Mouse (Mus musculus) G1E (cell line): Measurements from ENCODE around the gene Csf1. TPM values are rescaled to one million over a fixed set of nuclear protein-coding genes. Genes with fewer than 3 reads are reported as not detected.

Experiments used
- ATAC-seq: 2 replicates; pipeline ENCODE4 v1.8.0; 2016; ENCODE audit warnings: mild to moderate bottlenecking; ENCODE audit not compliant: insufficient number of reproducible peaks, poor library complexity, low FRiP score, severe bottlenecking; ENCODE audit errors: extremely low read depth
- DNase-seq: peaks from one replicate; pipeline ENCODE4 v3.0.0; 2012; ENCODE audit warnings: low spot score
- H3K27me3 ChIP-seq: 2 replicates; pipeline ENCODE4 v1.6.1; 2012; ENCODE audit warnings: mild to moderate bottlenecking, low read length, inconsistent platforms; ENCODE audit not compliant: insufficient read depth
- H3K36me3 ChIP-seq: replicated peaks from 2 replicates; pipeline ENCODE3; 2012; ENCODE audit warnings: mild to moderate bottlenecking, inconsistent platforms
- H3K4me1 ChIP-seq: 2 replicates; pipeline ENCODE4 v1.6.1; 2012; ENCODE audit warnings: low read depth, low read length, inconsistent platforms, mixed read lengths; ENCODE audit not compliant: insufficient read depth
- H3K4me3 ChIP-seq: 2 replicates; pipeline ENCODE4 v1.5.1; 2012; ENCODE audit warnings: low read depth, mild to moderate bottlenecking, inconsistent platforms, low read length, moderate library complexity, mixed read lengths
- H3K9me3 ChIP-seq: replicated peaks from 2 replicates; pipeline ENCODE4 v1.6.1; 2012; ENCODE audit warnings: inconsistent platforms
- CTCF ChIP-seq: IDR thresholded peaks from 2 replicates; pipeline ENCODE4 v1.5.1; 2012; ENCODE audit warnings: low read depth, low read length, inconsistent platforms, mixed read lengths
- GATA1 ChIP-seq: IDR thresholded peaks from 2 replicates; pipeline ENCODE4 v1.6.1; 2012; ENCODE audit warnings: borderline replicate concordance, low read length, inconsistent platforms, mixed read lengths
- GATA2 ChIP-seq: IDR thresholded peaks from 2 replicates; pipeline ENCODE4 v1.6.1; 2012; ENCODE audit warnings: low read depth, low read length, inconsistent platforms, borderline replicate concordance
- POLR2AphosphoS5 ChIP-seq: IDR thresholded peaks from 2 replicates; pipeline ENCODE4 v1.6.1; 2012; ENCODE audit warnings: low read depth, low read length, inconsistent platforms; ENCODE audit not compliant: insufficient replicate concordance
- TAL1 ChIP-seq: conservative IDR thresholded peaks from 2 replicates; pipeline ENCODE4 v1.6.1; 2012; ENCODE audit warnings: low read depth, low read length, inconsistent platforms, mixed read lengths
- polyA plus RNA-seq: library from polyadenylated mRNA; stranded (reverse); fragments of >175 nt; gene quantifications from 2 replicates; pipeline ENCODE4 v1.2.3, GENCODE M21; 2012
- total RNA-seq, 2 experiments: library from RNA; stranded (forward) in 1 of 2; stranded (reverse) in 1 of 2; fragments of 200-1000 nt in 1 of 2; fragments of >200 nt in 1 of 2; fragmentation: Nextera tagmentation in 1 of 2; gene quantifications; 2 replicates each; pipeline ENCODE4 v1.2.3; 2014 to 2017

Csf1 gene
- total and polyA plus RNA-seq, 3 experiments = 0.03 to 0.11 TPM; not detected in 1

DNA sequence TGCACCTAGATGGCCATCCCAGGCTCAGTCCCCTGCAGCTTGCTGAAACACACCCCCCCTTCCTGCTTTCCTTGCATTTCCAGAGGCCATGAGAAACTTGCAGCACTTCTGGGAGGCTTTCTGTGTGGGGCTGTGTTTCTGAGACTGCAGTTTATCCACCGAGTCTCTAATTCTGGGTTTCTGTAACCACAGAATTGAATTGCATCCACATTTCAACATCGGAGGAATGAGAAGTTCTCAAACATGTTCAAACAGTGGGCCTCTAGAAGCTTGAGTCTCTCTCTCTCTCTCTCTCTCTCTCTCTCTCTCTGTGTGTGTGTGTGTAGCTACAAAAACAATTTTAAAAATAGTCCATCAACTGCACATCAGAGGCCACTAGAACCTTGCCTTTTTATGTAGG lies 9.4 kb upstream of the Csf1 start:
- H3K9me3 ChIP-seq = no peaks in the 10 kb centered on the region
- no peak for ATAC-seq
- H3K4me3 ChIP-seq = no peak overlapping the region
- no peak for DNase-seq
- no peaks in the 10 kb centered on the region for H3K36me3 ChIP-seq
- H3K4me1 ChIP-seq = no peaks in the 10 kb centered on the region
- TF ChIP-seq POLR2AphosphoS5 (no peak), GATA1 (no peak), CTCF (no peak), TAL1 (no peak), GATA2 (no peak)
- H3K27me3 ChIP-seq = peaks cover 53% of the 10 kb centered on the region

- DNase-seq = no peak
- TF ChIP-seq GATA1 = no peak
- no peak for TF ChIP-seq TAL1
- no peak for TF ChIP-seq CTCF
- no peak for TF ChIP-seq POLR2AphosphoS5
- no peak for TF ChIP-seq GATA2
- Histone ChIP-seq H3K9me3 (no peaks in the 10 kb centered on the region), H3K4me1 (no peaks in the 10 kb centered on the region), H3K36me3 (no peaks in the 10 kb centered on the region), H3K4me3 (no peak overlapping the region), H3K27me3 (peaks cover 46% of the 10 kb centered on the region)
- no peak for ATAC-seq
These were observed 8.1 kb upstream of the Csf1 start for GRCm38 (mm10) chr3:107768104-107768989.

- H3K4me3 ChIP-seq = no peak overlapping the region
- H3K9me3 ChIP-seq = no peaks in the 10 kb centered on the region
- ATAC-seq (no peak), DNase-seq (no peak)
- TF ChIP-seq GATA1 (no peak), POLR2AphosphoS5 (no peak)
- H3K4me1 ChIP-seq = no peaks in the 10 kb centered on the region
- no peaks in the 10 kb centered on the region for H3K36me3 ChIP-seq
- H3K27me3 ChIP-seq = peaks cover 36% of the 10 kb centered on the region
These were observed 6.5 kb upstream of the Csf1 start for GRCm38 (mm10) chr3:107766804-107767203.

DNA sequence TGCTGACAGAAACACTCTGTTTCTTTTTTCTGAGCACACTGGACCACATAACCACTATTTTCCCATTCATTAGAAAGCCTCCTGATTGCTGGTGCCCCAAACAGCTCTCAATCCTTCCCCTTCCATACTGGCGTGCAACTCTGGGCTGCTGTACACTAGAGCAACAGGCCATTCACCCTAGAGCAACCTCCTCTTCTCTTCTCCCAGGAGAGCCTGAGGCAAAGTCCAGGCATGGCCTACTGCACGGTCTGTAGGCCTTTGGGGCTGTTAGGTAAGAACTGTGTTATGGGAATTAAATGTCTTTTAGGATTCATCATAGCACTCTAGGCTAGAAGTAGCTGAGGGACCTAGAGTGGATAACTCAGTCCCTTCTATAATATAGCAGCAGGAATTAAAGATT lies 5.7 kb upstream of the Csf1 start:
- no peak for TF ChIP-seq GATA2
- TF ChIP-seq TAL1 = no peak
- TF ChIP-seq GATA1 = no peak
- TF ChIP-seq POLR2AphosphoS5 = no peak
- no peak for TF ChIP-seq CTCF
- no peak for ATAC-seq
- H3K27me3 ChIP-seq = peaks cover 36% of the 10 kb centered on the region
- no peak for DNase-seq
- no peaks in the 10 kb centered on the region for H3K4me1 ChIP-seq
- H3K36me3 ChIP-seq = no peaks in the 10 kb centered on the region
- no peaks in the 10 kb centered on the region for H3K9me3 ChIP-seq
- H3K4me3 ChIP-seq = no peak overlapping the region

- ATAC-seq (no peak), DNase-seq (no peak)
- no peaks in the 10 kb centered on the region for H3K9me3 ChIP-seq
- no peak for TF ChIP-seq CTCF
- no peak for TF ChIP-seq TAL1
- no peak for TF ChIP-seq GATA2
- TF ChIP-seq POLR2AphosphoS5 = no peak
- no peak for TF ChIP-seq GATA1
- 0 out of 2 replicates have a peak, but pooled peaks cover 3% of the 10 kb centered on the region for H3K4me1 ChIP-seq
- no peaks in the 10 kb centered on the region for H3K36me3 ChIP-seq
- peaks cover 43% of the 10 kb centered on the region for H3K27me3 ChIP-seq
- no peak overlapping the region for H3K4me3 ChIP-seq
These were observed 3.3 kb upstream of the Csf1 start for GRCm38 (mm10) chr3:107763552-107763951.

DNA sequence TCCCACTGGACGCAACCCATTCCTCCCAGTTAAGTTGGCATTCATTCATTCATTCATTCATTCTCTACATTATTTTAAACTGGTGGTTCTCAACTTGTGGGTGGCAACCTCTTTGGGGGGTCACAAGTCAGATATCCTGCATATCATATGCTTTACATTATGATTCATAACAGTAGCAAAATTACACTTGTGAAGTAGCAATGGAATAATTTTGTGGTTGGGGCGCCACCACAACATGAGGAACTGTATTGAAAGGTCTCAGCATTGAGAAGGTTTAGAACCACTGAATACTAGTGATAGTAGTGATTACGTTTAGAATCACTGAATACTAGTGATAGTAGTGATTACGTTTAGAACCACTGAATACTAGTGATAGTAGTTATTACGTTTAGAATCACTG lies 1.2 kb upstream of the Csf1 start:
- Histone ChIP-seq H3K4me3 (no peak overlapping the region), H3K4me1 (0 out of 2 replicates have a peak, but pooled peaks cover 3% of the 10 kb centered on the region), H3K9me3 (no peaks in the 10 kb centered on the region), H3K36me3 (no peaks in the 10 kb centered on the region), H3K27me3 (peaks cover 39% of the 10 kb centered on the region)
- ATAC-seq = no peak
- TF ChIP-seq GATA2 (no peak), GATA1 (no peak), CTCF (no peak), TAL1 (no peak)
- DNase-seq = no peak
